Mouse (Mus musculus) ovary, adult 18-20 months (tissue): ENCODE measurements around the gene Fto.

Source experiments
- DNase-seq: peaks from one replicate; pipeline ENCODE4 v3.0.0; 2022; ENCODE audit warnings: low spot score, mixed read lengths

The Fto gene

DNA sequence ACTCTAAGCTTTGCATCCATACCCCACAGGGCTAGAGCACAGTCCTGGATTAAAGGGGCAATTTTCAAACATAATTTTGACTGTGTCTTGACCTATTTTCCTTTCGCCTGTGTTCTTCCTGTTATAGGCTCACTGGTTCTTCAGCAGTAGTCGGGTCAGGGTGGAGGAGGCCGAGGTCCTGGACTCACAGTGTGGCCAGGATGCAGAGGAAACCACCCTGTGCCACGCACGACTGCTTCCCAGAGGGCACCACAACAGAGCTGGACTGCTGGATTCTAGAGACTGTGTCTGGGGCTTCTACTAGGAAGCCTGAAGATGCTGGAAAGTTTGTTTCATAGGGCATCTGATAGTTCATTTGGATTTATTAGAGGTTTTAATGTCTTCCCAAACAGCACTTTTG lies 366.8 kb downstream of the Fto start:
- no peak for DNase-seq

DNA sequence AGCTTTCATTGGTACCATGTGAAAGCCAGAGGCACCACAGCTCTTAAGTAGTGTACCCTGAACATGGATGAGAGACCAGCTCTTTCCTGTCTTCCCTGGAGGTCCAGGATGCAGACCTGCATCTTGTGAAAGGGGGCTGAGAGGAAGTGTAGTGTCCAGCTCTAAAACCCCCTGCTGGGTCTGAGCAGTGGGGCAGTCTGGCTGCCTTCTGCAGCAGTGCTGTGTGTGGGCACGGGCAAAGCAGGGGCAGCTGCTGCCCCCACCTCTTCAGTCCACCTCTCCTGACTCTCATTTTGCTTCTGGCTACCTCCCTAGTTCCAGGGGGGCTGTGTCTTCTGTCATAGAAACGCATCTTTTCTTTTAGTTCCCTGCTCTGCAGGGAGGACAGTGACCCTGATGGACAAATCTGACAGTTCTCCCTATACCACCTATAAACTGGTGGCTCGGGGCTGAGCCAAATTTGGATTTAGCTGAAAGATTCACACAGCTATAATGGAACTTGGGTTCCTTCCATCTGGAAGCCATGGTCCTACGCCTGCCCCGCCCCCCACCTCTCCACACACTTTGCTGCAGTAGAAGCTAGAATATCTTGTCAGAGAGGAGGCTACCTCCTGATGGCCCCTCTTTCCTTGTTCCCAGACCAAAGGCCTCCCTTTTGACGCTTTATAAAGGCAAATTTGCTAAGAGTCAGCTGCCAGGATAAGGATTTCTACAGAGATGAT lies 371.4 kb downstream of the Fto start:
- no peak for DNase-seq

DNA sequence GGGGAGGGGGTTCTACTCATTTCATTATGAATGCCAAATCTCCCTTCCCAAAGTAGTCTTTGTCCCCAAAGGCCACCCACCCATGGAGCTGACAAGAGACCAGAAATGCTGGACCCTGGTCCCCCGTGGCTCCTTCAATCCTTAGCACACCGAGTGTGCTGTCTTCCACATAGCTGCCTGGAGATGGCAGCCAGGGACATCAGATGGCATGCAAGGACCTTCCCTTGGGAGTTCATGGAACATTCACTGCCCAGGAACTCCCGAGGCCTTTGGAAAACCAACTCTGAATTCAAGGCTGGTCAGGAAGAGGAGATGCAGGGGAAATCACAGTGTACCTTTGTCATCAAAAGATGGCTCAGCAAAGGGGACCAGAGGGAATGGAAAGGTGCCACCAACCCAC lies 372.1 kb downstream of the Fto start:
- DNase-seq, result no peak

DNA sequence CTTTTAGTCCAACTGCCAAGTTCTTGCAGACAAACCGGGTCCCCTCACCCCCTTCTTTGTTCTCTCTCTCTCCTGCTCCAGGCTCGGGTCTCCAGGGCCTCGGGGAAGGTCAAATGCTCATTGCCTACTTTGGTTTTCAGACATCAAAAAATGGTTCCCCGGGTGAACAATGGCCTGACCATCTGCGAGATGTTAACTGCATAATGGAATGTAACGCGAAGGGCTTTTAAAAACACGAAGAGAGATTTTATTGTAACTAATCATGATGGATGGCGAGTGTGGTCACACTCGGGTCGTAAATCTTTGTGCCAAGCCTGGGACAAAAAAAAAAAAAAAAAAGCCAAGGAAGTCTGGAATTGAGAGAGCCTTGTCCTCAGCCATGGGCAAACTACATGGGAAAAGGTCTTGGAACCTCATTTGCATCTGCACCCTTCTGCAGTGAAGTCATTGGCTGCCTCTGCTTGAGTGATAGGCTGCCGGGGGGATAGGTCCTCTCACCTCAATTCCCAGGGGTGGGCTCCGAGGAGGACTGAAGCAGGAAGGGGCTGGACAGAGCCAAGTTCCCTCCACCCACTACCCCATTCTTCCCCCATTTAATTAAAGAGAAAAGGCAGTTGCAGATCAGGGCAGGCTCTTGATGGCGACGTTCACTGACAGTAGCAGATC lies 378.9 kb downstream of the Fto start:
- DNase-seq, result no peak

DNA sequence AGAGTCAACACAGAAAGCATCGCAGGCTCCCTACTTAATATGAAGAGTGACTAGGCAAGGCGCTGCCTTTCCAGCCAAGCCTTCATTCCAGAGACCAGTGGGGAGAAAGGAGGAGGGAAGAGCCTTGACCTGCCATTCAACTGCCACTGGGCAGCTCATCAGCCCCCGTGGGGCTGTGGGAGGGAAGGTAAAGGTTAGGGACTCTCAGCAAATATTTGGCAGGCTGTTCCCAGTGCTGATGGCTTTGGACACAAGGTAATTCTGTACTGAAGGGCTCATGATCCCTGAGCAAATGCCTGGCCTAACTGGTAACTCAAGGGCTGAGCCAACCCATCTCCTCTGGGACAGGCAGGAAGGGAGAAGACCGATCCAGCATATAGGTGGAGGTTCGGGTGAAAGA lies 393.2 kb downstream of the Fto start:
- no peak for DNase-seq

- DNase-seq, result no peak
Observed at GRCm38 (mm10) chr8:91708661-91709060, 395.3 kb downstream of the Fto start.

- no peak for DNase-seq
Observed at GRCm38 (mm10) chr8:91709768-91710167, 396.4 kb downstream of the Fto start.

GRCm38 (mm10) chr8:91711202-91711601 lies 397.9 kb downstream of the Fto start:
- DNase-seq, result no peak

GRCm38 (mm10) chr8:91711981-91712598 lies 398.8 kb downstream of the Fto start:
- DNase-seq, result no peak

DNA sequence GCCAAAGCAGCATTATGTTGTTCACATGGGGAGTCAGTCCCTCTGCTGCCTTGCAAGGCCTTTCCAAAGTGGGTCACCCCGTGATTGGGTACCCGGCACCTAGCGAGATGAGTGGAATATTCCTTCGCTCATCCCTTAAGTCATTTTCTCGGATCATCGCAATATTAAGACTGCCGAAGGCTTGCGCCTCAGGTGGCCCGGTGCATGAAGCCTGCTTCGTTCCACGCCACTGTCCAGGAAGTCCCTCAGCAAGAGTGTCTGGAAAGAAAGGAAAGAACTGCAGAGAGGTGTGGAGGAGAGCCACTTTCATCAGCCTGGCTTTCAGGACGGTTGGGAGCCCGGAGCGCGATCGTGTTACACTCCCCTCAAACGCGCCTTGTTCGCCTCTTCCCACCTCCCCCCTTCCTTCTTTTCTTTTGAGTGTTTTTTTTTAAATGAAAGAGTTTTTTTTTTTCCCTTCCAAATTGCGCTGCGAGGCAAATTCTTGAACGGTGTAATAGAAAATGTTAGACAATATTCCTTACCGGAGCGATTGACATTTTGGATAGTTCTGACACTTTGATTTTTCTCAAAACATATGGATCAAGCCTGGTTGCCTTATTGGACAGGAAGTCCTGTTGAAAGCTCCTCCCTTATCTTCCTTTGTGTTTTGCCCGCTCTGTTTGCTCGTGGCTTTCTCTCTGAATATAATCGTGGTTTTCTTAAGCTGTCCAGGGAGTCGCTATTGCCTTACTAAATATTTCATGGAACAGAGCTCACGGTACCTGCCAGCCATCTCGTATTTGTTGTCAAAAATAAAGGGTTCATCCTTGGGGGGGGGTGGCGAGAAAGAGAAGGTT lies 399.6 kb downstream of the Fto start:
- DNase-seq, result no peak

- no peak for DNase-seq
Observed at GRCm38 (mm10) chr8:91713677-91714312, 400.5 kb downstream of the Fto start.

- DNase-seq, result no peak
Observed at GRCm38 (mm10) chr8:91714733-91715132, 401.4 kb downstream of the Fto start.

GRCm38 (mm10) chr8:91715387-91716085 lies 402.2 kb downstream of the Fto start:
- DNase-seq, result no peak
